Mouse (Mus musculus) heart, adult 2 months (tissue): Measurements from ENCODE around the gene Lyg2. TPM values are rescaled to one million over a fixed set of nuclear protein-coding genes. Genes with fewer than 3 reads are reported as not detected.

Experiments used
- DNase-seq, 2 experiments: peaks; one replicate each; pipeline ENCODE4 v3.0.0; 2021
- H3K27ac ChIP-seq: fragments of 200-600 bp; 2 replicates; pipeline ENCODE4 v1.8.1; 2022
- H3K27me3 ChIP-seq: fragments of 200-500 bp; 2 replicates; pipeline ENCODE4 v1.6.1; 2012; ENCODE audit warnings: mild to moderate bottlenecking, low read length, inconsistent platforms, mixed read lengths; ENCODE audit not compliant: control insufficient read depth, insufficient read depth
- H3K36me3 ChIP-seq: fragments of 200-500 bp; 2 replicates; pipeline ENCODE4 v1.6.1; 2012; ENCODE audit warnings: low read length, inconsistent platforms; ENCODE audit not compliant: control insufficient read depth, insufficient read depth
- H3K4me1 ChIP-seq: fragments of 200-500 bp; 2 replicates; pipeline ENCODE4 v1.6.1; 2011; ENCODE audit warnings: low read length; ENCODE audit not compliant: control insufficient read depth, insufficient read depth
- H3K4me3 ChIP-seq: fragments of 200-600 bp; 2 replicates; pipeline ENCODE4 v1.8.1; 2022
- H3K79me2 ChIP-seq: fragments of 200-500 bp; replicated peaks from 2 replicates; pipeline ENCODE4 v1.6.1; 2012; ENCODE audit warnings: mild to moderate bottlenecking, inconsistent platforms, low read length, moderate library complexity, mixed read lengths; ENCODE audit not compliant: control insufficient read depth, insufficient read depth
- H3K9ac ChIP-seq: fragments of 200-500 bp; 2 replicates; pipeline ENCODE4 v1.6.1; 2012; ENCODE audit warnings: low read depth, mild to moderate bottlenecking, control low read depth, inconsistent platforms, low read length, mixed read lengths
- CTCF ChIP-seq: fragments of 200-600 bp; IDR thresholded peaks from 2 replicates; pipeline ENCODE4 v1.8.1; 2022; ENCODE audit warnings: antibody characterized with exemption, mild to moderate bottlenecking, moderate library complexity
- EP300 ChIP-seq: fragments of 200-500 bp; IDR thresholded peaks from 2 replicates; pipeline ENCODE4 v1.6.1; 2011; ENCODE audit warnings: low read depth, low read length, control low read depth; ENCODE audit not compliant: insufficient read depth
- POLR2A ChIP-seq: fragments of 200-500 bp; IDR thresholded peaks from 2 replicates; pipeline ENCODE4 v1.6.1; 2011; ENCODE audit warnings: mild to moderate bottlenecking, low read depth, low read length, control low read depth; ENCODE audit not compliant: insufficient read depth
- WGBS: fragments of 180-500 bp; shearing (Covaris S2); methylation state at CpG from one replicate; pipeline ENCODE4 v1.1.7; 2018; 5-methylcytosine and 5-hydroxymethylcytosine counted together
- intact Hi-C: fragments of 180-260 bp; cut with DNase I; formaldehyde crosslinking; loops from one replicate; pipeline ENCODE4 v1.15.1; 2025
- polyA plus RNA-seq: library from polyadenylated mRNA; depleted of rRNA; stranded (reverse); fragments of >200 nt; gene quantifications from 2 replicates; pipeline ENCODE4 v1.2.3, GENCODE M21; 2012; rRNA removed
- total RNA-seq, 2 experiments: library from RNA; stranded (reverse); gene quantifications; 2 replicates each; pipeline ENCODE4 v1.2.3; 2021

The Lyg2 gene
- total and polyA plus RNA-seq, 3 experiments: not detected

- no peaks in the 10 kb centered on the region for H3K79me2 ChIP-seq
- peak; percentile 52 for TF ChIP-seq CTCF
- peak; percentile 91 for TF ChIP-seq POLR2A
- TF ChIP-seq EP300: 0 out of 2 replicates have a peak, but pooled peaks have one; percentile 46
- peak overlapping the region; percentile 81 for H3K4me3 ChIP-seq
- H3K36me3 ChIP-seq: no peaks in the 10 kb centered on the region
- no peaks in the 10 kb centered on the region; the same call in 1 of the 2 replicates for H3K4me1 ChIP-seq
- peak overlapping the region; percentile 92 for H3K27ac ChIP-seq
- peak overlapping the region; percentile 80 for H3K9ac ChIP-seq
- intact Hi-C loops: loop anchor here (1.0 to 2.0 kb wide), 2 partner anchors 26 to 132 kb away; partner anchors contain the start of genes Mitd1, Mrpl30 and Txndc9
- whole genome bisulfite sequencing: under 1% methylated on average over 87 of the region's 90 CpGs
- H3K27me3 ChIP-seq: no peaks in the 10 kb centered on the region
- peak; percentile 99 to 100 for DNase-seq
Measured at GRCm38 (mm10) chr1:37864511-37865400, 51.5 kb downstream of the Lyg2 start.

Other genes with a start within 250 kb of the Lyg2 start
- gene 2010300C02Rik, start 196.4 kb downstream of the Lyg2 start, total RNA-seq: under 1 TPM; 0.55 to 0.60 TPM
- 0.91 and 1.1 TPM in 2 replicates for gene 2010300C02Rik, start 196.4 kb downstream of the Lyg2 start, polyA plus RNA-seq
- gene Tsga10, start 50.1 kb downstream of the Lyg2 start, total RNA-seq: 1 to 10 TPM; 3.7 to 4.1 TPM
- gene Tsga10, start 50.1 kb downstream of the Lyg2 start, polyA plus RNA-seq: 0.80 and 1.6 TPM in 2 replicates
- 10 to 100 TPM; 11.6 to 13.2 TPM for gene Lipt1, start 44.8 kb downstream of the Lyg2 start, total RNA-seq
- gene Lipt1, start 44.8 kb downstream of the Lyg2 start, polyA plus RNA-seq: 6.8 and 6.9 TPM in 2 replicates
- gene Mitd1, start 26.1 kb downstream of the Lyg2 start, total RNA-seq: 1 to 10 TPM; 3.3 to 3.5 TPM
- 2.3 and 4.5 TPM in 2 replicates for gene Mitd1, start 26.1 kb downstream of the Lyg2 start, polyA plus RNA-seq
- gene Mrpl30, start 26.0 kb downstream of the Lyg2 start, total RNA-seq: 100 to 1,000 TPM; 374 to 447 TPM
- 130 and 191 TPM in 2 replicates for gene Mrpl30, start 26.0 kb downstream of the Lyg2 start, polyA plus RNA-seq
- gene Lyg1, start 41.3 kb upstream of the Lyg2 start, total RNA-seq: not detected
- not detected in 2 replicates for gene Lyg1, start 41.3 kb upstream of the Lyg2 start, polyA plus RNA-seq
- gene Txndc9, start 81.4 kb upstream of the Lyg2 start, total RNA-seq: 10 to 100 TPM; 52.6 to 53.7 TPM
- gene Txndc9, start 81.4 kb upstream of the Lyg2 start, polyA plus RNA-seq: 7.7 and 16.7 TPM in 2 replicates
- gene Eif5b, start 81.5 kb upstream of the Lyg2 start, total RNA-seq: 10 to 100 TPM; 47.6 to 54.0 TPM
- gene Eif5b, start 81.5 kb upstream of the Lyg2 start, polyA plus RNA-seq: 8.6 and 20.0 TPM in 2 replicates
- gene Rev1, start 213.3 kb upstream of the Lyg2 start, total RNA-seq: 10 to 100 TPM; 14.0 to 16.1 TPM
- gene Rev1, start 213.3 kb upstream of the Lyg2 start, polyA plus RNA-seq: 4.8 and 10.0 TPM in 2 replicates